Mouse (Mus musculus) gastrocnemius, adult 2 months (tissue): ENCODE measurements around the gene Mphosph10. TPM values are rescaled to one million over a fixed set of nuclear protein-coding genes. Genes with fewer than 3 reads are reported as not detected.
A peak's percentile ranks its signal among the peaks of the same experiment; 100 is the strongest.

Experiments
- DNase-seq: peaks from one replicate; pipeline ENCODE4 v3.0.0; 2022
- H3K27ac ChIP-seq: fragments of 200-600 bp; 2 replicates; pipeline ENCODE4 v1.8.1; 2022; ENCODE audit warnings: mild to moderate bottlenecking
- H3K4me3 ChIP-seq: fragments of 200-600 bp; 2 replicates; pipeline ENCODE4 v1.8.1; 2022; ENCODE audit warnings: mild to moderate bottlenecking, moderate library complexity
- CTCF ChIP-seq: fragments of 200-600 bp; IDR thresholded peaks from 2 replicates; pipeline ENCODE4 v1.8.1; 2022; ENCODE audit warnings: antibody characterized with exemption, mild to moderate bottlenecking, moderate library complexity
- intact Hi-C: fragments of 180-260 bp; cut with DNase I; formaldehyde crosslinking; loops from one replicate; pipeline ENCODE4 v1.15.1; 2025
- long read RNA-seq, 2 experiments: library from polyadenylated mRNA; stranded (forward); transcript quantifications; one replicate each; pipeline ENCODE4 v2.0.0; 2021
- total RNA-seq, 2 experiments: library from RNA; stranded (reverse); gene quantifications; 2 replicates each; pipeline ENCODE4 v1.2.3; 2021

The Mphosph10 gene
- total RNA-seq: 10 to 100 TPM; 18.3 to 18.8 TPM
- long read RNA-seq, experiment 1, transcript Mphosph10-201 (11 exons, 2,248 nt): major isoform, 19 of 19 reads
- long read RNA-seq, experiment 1, partial matches to known transcripts: 0 of 19 reads
- long read RNA-seq, experiment 1, other reads (novel, unspliced or antisense): 0 of 19 reads
- long read RNA-seq, experiment 2, transcript Mphosph10-201 (11 exons, 2,248 nt): major isoform, 28 of 29 reads
- long read RNA-seq, experiment 2, partial matches to known transcripts: 0 of 29 reads
- long read RNA-seq, experiment 2, other reads (novel, unspliced or antisense): 1 of 29 reads

- intact Hi-C loops: loop anchor here (10.0 kb wide), 1 partner anchor 227 kb away; no protein-coding TSS in a partner anchor
- peak; percentile 99 for DNase-seq
- Histone ChIP-seq H3K4me3 (peak within 1 kb of the TSS; percentile 94), H3K27ac (peak within 1 kb of the TSS; percentile 93)
- TF ChIP-seq CTCF: no peak
Measured at GRCm38 (mm10) chr7:64392122-64392818, at the start of gene Mphosph10, which contains the start of gene Mcee. Gene Mphosph10, minus strand, starts transcription at chr7:64392268. Gene Mcee, plus strand, starts transcription at chr7:64392607.

- no peak overlapping the region for H3K4me3 ChIP-seq
- no peak for TF ChIP-seq CTCF
- DNase-seq: no peak
- no peak overlapping the region for H3K27ac ChIP-seq
- intact Hi-C loops: no loop called here
Measured at GRCm38 (mm10) chr7:64440519-64440918, 48.5 kb upstream of the Mphosph10 start.

GRCm38 (mm10) chr7:64439595-64440518, 47.8 kb upstream of the Mphosph10 start:
- no peak for DNase-seq
- no peak for TF ChIP-seq CTCF
- Histone ChIP-seq H3K4me3 (no peak overlapping the region), H3K27ac (no peak overlapping the region)
- intact Hi-C loops: no loop called here

- Histone ChIP-seq H3K27ac (no peak overlapping the region), H3K4me3 (no peak overlapping the region)
- intact Hi-C loops: no loop called here
- DNase-seq: no peak
- 0 out of 2 replicates have a peak, but pooled peaks have one; percentile 3 for TF ChIP-seq CTCF
Measured at GRCm38 (mm10) chr7:64424861-64425260, 32.8 kb upstream of the Mphosph10 start.

GRCm38 (mm10) chr7:64403989-64404388, 11.9 kb upstream of the Mphosph10 start:
- no peak for DNase-seq
- TF ChIP-seq CTCF: no peak
- intact Hi-C loops: no loop called here
- Histone ChIP-seq H3K27ac (no peak overlapping the region), H3K4me3 (no peak overlapping the region)

- no peak for DNase-seq
- H3K27ac ChIP-seq: no peak overlapping the region
- intact Hi-C loops: no loop called here
- no peak for TF ChIP-seq CTCF
- H3K4me3 ChIP-seq: no peak overlapping the region
Measured at GRCm38 (mm10) chr7:64402452-64402851, 10.4 kb upstream of the Mphosph10 start.

GRCm38 (mm10) chr7:64400725-64401124, 8.7 kb upstream of the Mphosph10 start:
- no peak for TF ChIP-seq CTCF
- intact Hi-C loops: no loop called here
- Histone ChIP-seq H3K4me3 (no peak overlapping the region), H3K27ac (no peak overlapping the region)
- DNase-seq: no peak

- H3K27ac ChIP-seq: peak overlapping the region; percentile 93
- intact Hi-C loops: loop anchor here (10.0 kb wide), 1 partner anchor 228 kb away; no protein-coding TSS in a partner anchor
- DNase-seq: no peak
- no peak for TF ChIP-seq CTCF
- peak overlapping the region; percentile 94 for H3K4me3 ChIP-seq
Measured at GRCm38 (mm10) chr7:64392819-64393151, 717 bp upstream of the Mphosph10 start.

- intact Hi-C loops: loop anchor here (10.0 kb wide), 1 partner anchor 227 kb away; no protein-coding TSS in a partner anchor
- Histone ChIP-seq H3K4me3 (peak overlapping the region; percentile 94), H3K27ac (peak overlapping the region; percentile 93)
- no peak for DNase-seq
- TF ChIP-seq CTCF: no peak
Measured at GRCm38 (mm10) chr7:64391479-64391878, 589 bp downstream of the Mphosph10 start.

- Histone ChIP-seq H3K4me3 (peak within 1 kb of the TSS; percentile 89), H3K27ac (peak within 1 kb of the TSS; percentile 95)
- peak; percentile 42 for TF ChIP-seq CTCF
- intact Hi-C loops: loop anchor here (10.0 kb wide), 1 partner anchor 619 kb away; no protein-coding TSS in a partner anchor
- peak; percentile 89 for DNase-seq
Measured at GRCm38 (mm10) chr7:64373830-64374562, 18.1 kb downstream of the Mphosph10 start, which contains the start of gene Fan1. Gene Fan1, minus strand, starts transcription at chr7:64374095.

GRCm38 (mm10) chr7:64373147-64373829, 18.8 kb downstream of the Mphosph10 start:
- intact Hi-C loops: loop anchor here (10.0 kb wide), 1 partner anchor 618 kb away; no protein-coding TSS in a partner anchor
- peak overlapping the region; percentile 89 for H3K4me3 ChIP-seq
- no peak for DNase-seq
- peak overlapping the region; percentile 95 for H3K27ac ChIP-seq
- TF ChIP-seq CTCF: no peak
